Mouse (Mus musculus): ENCODE data around the gene Samhd1. TPM values are rescaled to one million over a fixed set of nuclear protein-coding genes. Genes with fewer than 3 reads are reported as not detected.

The Samhd1 gene
- polyA plus RNA-seq, 1 experiment from 2014 or later, result 17.3 TPM

- no peak overlapping the region for H3K9ac ChIP-seq (replicated peaks)
- ATAC-seq, result no peak
- H3K36me3 ChIP-seq (replicated peaks; ENCODE audit: insufficient read depth, low read length), result no peaks in the 10 kb centered on the region
- peaks cover 21% of the 10 kb centered on the region for H3K27me3 ChIP-seq (ENCODE audit: insufficient read depth, low read length)
- no peak for DNase-seq
- 72% methylated on average over 5 of the region's 5 CpGs for whole genome bisulfite sequencing (ENCODE audit: insufficient replicate concordance)
- no peak overlapping the region for H3K4me3 ChIP-seq (ENCODE audit: low read depth, low read length)
- no peaks in the 10 kb centered on the region for H3K9me3 ChIP-seq (ENCODE audit: low read length)
- no peak overlapping the region for H3K4me2 ChIP-seq (ENCODE audit: low read depth, low read length)
- H3K4me1 ChIP-seq (ENCODE audit: insufficient read depth), result peaks cover 46% of the 10 kb centered on the region
- no peak overlapping the region for H3K27ac ChIP-seq (ENCODE audit: low read depth)
- TF ChIP-seq CTCF (IDR thresholded peaks at IDR 0.05; ENCODE audit: low read depth) (no peak), EP300 (IDR thresholded peaks at IDR 0.05; ENCODE audit: low read depth) (no peak)
Observed at GRCm38 (mm10) chr2:157074772-157075171, 60.3 kb downstream of the Samhd1 start.

GRCm38 (mm10) chr2:157074186-157074724 lies 60.8 kb downstream of the Samhd1 start:
- H3K4me3 ChIP-seq (ENCODE audit: low read depth, low read length), result no peak overlapping the region
- H3K27me3 ChIP-seq (ENCODE audit: insufficient read depth, low read length), result peaks cover 16% of the 10 kb centered on the region
- TF ChIP-seq EP300 (IDR thresholded peaks at IDR 0.05; ENCODE audit: low read depth) (no peak), CTCF (IDR thresholded peaks at IDR 0.05; ENCODE audit: low read depth) (no peak)
- no peaks in the 10 kb centered on the region for H3K36me3 ChIP-seq (replicated peaks; ENCODE audit: insufficient read depth, low read length)
- H3K9me3 ChIP-seq (ENCODE audit: low read length), result no peaks in the 10 kb centered on the region
- no peak overlapping the region for H3K9ac ChIP-seq (replicated peaks)
- H3K4me2 ChIP-seq (ENCODE audit: low read depth, low read length), result no peak overlapping the region
- peaks cover 46% of the 10 kb centered on the region for H3K4me1 ChIP-seq (ENCODE audit: insufficient read depth)
- ATAC-seq, result no peak
- no peak overlapping the region for H3K27ac ChIP-seq (ENCODE audit: low read depth)
- WGBS (ENCODE audit: insufficient replicate concordance), result 79% methylated on average over 9 of the region's 9 CpGs
- DNase-seq, result no peak

- TF ChIP-seq EP300 (IDR thresholded peaks at IDR 0.05; ENCODE audit: low read depth) (no peak), CTCF (IDR thresholded peaks at IDR 0.05; ENCODE audit: low read depth) (no peak)
- Histone ChIP-seq H3K4me1 (ENCODE audit: insufficient read depth) (peaks cover 51% of the 10 kb centered on the region), H3K4me2 (ENCODE audit: low read depth, low read length) (no peak overlapping the region), H3K9ac (replicated peaks) (no peak overlapping the region), H3K27me3 (ENCODE audit: insufficient read depth, low read length) (peaks cover 13% of the 10 kb centered on the region), H3K4me3 (ENCODE audit: low read depth, low read length) (no peak overlapping the region), H3K36me3 (replicated peaks; ENCODE audit: insufficient read depth, low read length) (no peaks in the 10 kb centered on the region), H3K27ac (ENCODE audit: low read depth) (no peak overlapping the region), H3K9me3 (ENCODE audit: low read length) (no peaks in the 10 kb centered on the region)
- WGBS (ENCODE audit: insufficient replicate concordance), result 60% methylated on average over 9 of the region's 9 CpGs
- ATAC-seq (no peak), DNase-seq (no peak)
Observed at GRCm38 (mm10) chr2:157073378-157074052, 61.5 kb downstream of the Samhd1 start.

GRCm38 (mm10) chr2:157072316-157072990 lies 62.6 kb downstream of the Samhd1 start:
- Histone ChIP-seq H3K36me3 (replicated peaks; ENCODE audit: insufficient read depth, low read length) (no peaks in the 10 kb centered on the region), H3K4me2 (ENCODE audit: low read depth, low read length) (no peak overlapping the region), H3K27ac (ENCODE audit: low read depth) (no peak overlapping the region), H3K9me3 (ENCODE audit: low read length) (no peaks in the 10 kb centered on the region), H3K4me1 (ENCODE audit: insufficient read depth) (peaks cover 45% of the 10 kb centered on the region), H3K27me3 (ENCODE audit: insufficient read depth, low read length) (peaks cover 3% of the 10 kb centered on the region), H3K4me3 (ENCODE audit: low read depth, low read length) (no peak overlapping the region), H3K9ac (replicated peaks) (no peak overlapping the region)
- no peak for DNase-seq
- no peak for TF ChIP-seq CTCF (IDR thresholded peaks at IDR 0.05; ENCODE audit: low read depth)
- no peak for TF ChIP-seq EP300 (IDR thresholded peaks at IDR 0.05; ENCODE audit: low read depth)
- peak; percentile 18; the same call in 1 of the 2 replicates for ATAC-seq
- WGBS (ENCODE audit: insufficient replicate concordance), result 66% methylated on average over 9 of the region's 9 CpGs

GRCm38 (mm10) chr2:157071556-157071955 lies 63.5 kb downstream of the Samhd1 start:
- no peak overlapping the region for H3K4me3 ChIP-seq (ENCODE audit: low read depth, low read length)
- DNase-seq (peak; percentile 75), ATAC-seq (peak; percentile 68)
- 3% methylated on average over 2 of the region's 2 CpGs for WGBS (ENCODE audit: insufficient replicate concordance)
- TF ChIP-seq CTCF (IDR thresholded peaks at IDR 0.05; ENCODE audit: low read depth), result no peak
- no peak for TF ChIP-seq EP300 (IDR thresholded peaks at IDR 0.05; ENCODE audit: low read depth)
- H3K27ac ChIP-seq (ENCODE audit: low read depth), result no peak overlapping the region
- no peak overlapping the region for H3K9ac ChIP-seq (replicated peaks)
- H3K4me1 ChIP-seq (ENCODE audit: insufficient read depth), result peaks cover 46% of the 10 kb centered on the region
- H3K36me3 ChIP-seq (replicated peaks; ENCODE audit: insufficient read depth, low read length), result no peaks in the 10 kb centered on the region
- H3K27me3 ChIP-seq (ENCODE audit: insufficient read depth, low read length), result no peaks in the 10 kb centered on the region
- H3K4me2 ChIP-seq (ENCODE audit: low read depth, low read length), result 0 out of 2 replicates have a peak overlapping the region, but pooled peaks have one; percentile 27
- H3K9me3 ChIP-seq (ENCODE audit: low read length), result no peaks in the 10 kb centered on the region

- Histone ChIP-seq H3K9ac (replicated peaks) (0 out of 2 replicates have a peak overlapping the region, but pooled peaks have one; percentile 16), H3K36me3 (replicated peaks; ENCODE audit: insufficient read depth, low read length) (no peaks in the 10 kb centered on the region), H3K4me3 (ENCODE audit: low read depth, low read length) (no peak overlapping the region), H3K27ac (ENCODE audit: low read depth) (peak overlapping the region; percentile 62), H3K4me2 (ENCODE audit: low read depth, low read length) (0 out of 2 replicates have a peak overlapping the region, but pooled peaks have one; percentile 18), H3K9me3 (ENCODE audit: low read length) (no peaks in the 10 kb centered on the region), H3K27me3 (ENCODE audit: insufficient read depth, low read length) (no peaks in the 10 kb centered on the region), H3K4me1 (ENCODE audit: insufficient read depth) (peaks cover 43% of the 10 kb centered on the region)
- ATAC-seq, result peak; percentile 51
- DNase-seq, result peak; percentile 53
- TF ChIP-seq CTCF (IDR thresholded peaks at IDR 0.05; ENCODE audit: low read depth) (no peak), EP300 (IDR thresholded peaks at IDR 0.05; ENCODE audit: low read depth) (no peak)
- WGBS (ENCODE audit: insufficient replicate concordance), result 20% methylated on average over 9 of the region's 9 CpGs
Observed at GRCm38 (mm10) chr2:157070365-157070764, 64.7 kb downstream of the Samhd1 start.

Data from liver, postnatal 0 days (tissue).